Mouse (Mus musculus): ENCODE results near the gene Camk2g. TPM values are rescaled to one million over a fixed set of nuclear protein-coding genes. Genes with fewer than 3 reads are reported as not detected.

The Camk2g gene
- 51.7 TPM for total RNA-seq (2023)

DNA sequence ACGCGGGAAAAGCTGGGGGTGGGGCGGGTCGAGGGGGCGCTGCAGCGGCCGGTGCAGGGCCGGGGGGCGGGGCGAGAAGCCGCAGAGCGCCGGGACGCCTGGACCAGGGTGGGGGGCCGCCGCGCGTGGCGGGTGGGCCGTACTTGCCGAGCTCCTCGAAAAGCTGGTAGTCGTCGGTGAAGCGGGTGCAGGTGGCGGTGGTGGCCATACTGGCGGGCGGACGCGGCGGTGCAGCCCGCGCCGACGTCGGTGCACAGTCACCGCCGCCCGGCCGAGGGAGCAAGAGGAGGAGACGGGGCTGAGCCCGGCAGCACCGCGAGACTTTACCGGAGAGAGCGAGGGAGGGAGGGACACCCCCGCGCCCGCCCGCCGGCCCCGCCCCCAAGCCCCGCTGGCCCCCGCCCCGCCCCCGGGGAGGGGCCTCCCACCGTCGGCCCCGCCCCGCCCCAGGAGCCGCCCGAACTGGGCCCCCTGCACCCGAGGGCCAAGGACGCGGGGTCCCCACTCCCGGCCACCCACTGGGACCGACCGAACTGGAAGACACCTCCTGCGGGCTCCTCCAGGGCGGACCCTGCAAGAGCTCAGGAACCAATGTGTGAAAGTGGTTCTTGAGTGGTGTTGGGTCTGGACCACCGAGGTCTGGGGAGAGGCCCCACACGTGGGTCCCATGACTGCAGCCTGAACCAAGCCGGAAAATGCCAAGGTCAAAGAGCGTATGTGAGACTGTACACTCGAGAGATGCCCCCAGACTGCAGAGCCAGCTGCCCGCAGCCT, at the start of gene Camk2g:
TSS of gene Camk2g (minus strand) at position 331 of the 774 bp plus-strand sequence.

GRCm38 (mm10) chr14:20836171-20836904, 42.5 kb upstream of the Camk2g start, which contains the start of gene Plau:
Gene Plau, plus strand, starts transcription at chr14:20836660.

DNA sequence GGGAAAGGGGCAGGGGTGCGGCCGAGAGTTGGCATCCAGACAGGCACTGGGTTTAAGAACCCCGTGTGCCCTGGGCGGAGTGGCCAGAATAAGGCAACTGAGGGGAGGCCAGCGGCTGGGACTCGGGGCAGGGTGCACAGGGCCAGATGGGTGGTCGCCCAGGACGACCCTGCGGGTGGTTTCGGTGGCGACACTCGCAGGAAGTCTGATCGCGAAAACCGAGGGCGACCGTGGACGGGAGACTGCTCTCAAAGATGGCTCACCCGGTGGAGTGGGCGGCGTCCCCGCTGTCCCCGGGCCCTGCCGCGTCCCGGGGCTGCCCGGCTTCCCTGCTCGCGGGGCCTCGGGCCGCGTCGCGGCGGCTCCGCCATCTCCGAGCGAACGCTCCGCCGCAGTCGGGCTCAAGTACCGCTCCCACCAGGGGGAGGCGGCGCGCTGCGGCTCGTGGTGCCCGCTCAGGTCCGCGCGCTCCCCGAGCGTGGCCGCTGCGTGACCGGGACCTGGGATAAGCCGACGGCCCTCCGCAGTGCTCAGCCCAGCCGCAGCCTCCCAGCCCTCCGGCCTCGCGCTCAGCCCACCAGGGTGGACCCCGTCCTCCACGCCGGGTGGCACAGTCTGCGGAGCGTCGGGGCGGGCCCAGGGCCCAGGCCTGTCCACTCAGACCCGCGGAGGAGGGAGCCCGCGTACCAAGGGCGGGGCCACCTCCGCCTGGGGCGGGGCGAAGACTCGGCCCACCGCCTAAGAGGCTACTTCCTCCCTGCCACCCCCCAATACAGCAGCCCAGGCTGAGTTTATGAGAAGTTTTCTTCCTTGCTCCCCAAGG, 59.7 kb downstream of the Camk2g start, which contains the start of gene Ndst2:
TSS of gene Ndst2 (minus strand) at position 611 of the 823 bp plus-strand sequence.

GRCm38 (mm10) chr14:20707201-20708190, 86.4 kb downstream of the Camk2g start, which contains the start of gene Zswim8:
Gene Zswim8, plus strand, starts transcription at chr14:20707552.

DNA sequence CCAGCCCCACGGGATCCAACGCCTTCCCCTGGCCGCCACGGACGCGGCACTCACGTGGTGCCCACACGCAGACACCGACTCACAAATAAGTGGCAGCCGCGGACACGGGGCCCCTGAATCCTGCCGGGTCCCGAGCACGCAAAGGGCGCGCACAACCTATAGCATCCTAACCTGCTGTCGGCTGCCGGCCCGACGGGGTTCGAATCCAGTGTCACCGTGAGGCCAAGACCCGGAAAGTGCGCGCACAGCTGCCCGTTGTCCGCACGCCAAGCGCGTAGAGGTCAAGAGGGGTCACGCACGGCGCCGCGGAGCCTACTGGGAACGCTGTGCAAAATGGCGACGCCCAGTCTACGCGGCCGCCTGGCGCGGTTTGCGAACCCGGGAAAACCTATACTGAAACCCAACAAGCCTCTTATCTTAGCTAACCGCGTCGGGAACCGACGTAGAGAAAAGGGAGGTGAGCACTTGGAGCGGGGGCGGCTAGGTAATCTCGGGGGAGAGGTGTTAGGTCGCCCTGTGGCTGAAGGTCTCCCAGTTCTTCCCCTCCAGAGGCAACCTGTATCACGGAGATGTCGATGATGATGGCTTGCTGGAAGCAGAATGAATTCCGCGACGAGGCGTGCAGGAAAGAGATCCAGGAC, 91.0 kb downstream of the Camk2g start, which contains the start of gene Chchd1:
TSS of gene Chchd1 (plus strand) at position 266 of the 641 bp plus-strand sequence.

DNA sequence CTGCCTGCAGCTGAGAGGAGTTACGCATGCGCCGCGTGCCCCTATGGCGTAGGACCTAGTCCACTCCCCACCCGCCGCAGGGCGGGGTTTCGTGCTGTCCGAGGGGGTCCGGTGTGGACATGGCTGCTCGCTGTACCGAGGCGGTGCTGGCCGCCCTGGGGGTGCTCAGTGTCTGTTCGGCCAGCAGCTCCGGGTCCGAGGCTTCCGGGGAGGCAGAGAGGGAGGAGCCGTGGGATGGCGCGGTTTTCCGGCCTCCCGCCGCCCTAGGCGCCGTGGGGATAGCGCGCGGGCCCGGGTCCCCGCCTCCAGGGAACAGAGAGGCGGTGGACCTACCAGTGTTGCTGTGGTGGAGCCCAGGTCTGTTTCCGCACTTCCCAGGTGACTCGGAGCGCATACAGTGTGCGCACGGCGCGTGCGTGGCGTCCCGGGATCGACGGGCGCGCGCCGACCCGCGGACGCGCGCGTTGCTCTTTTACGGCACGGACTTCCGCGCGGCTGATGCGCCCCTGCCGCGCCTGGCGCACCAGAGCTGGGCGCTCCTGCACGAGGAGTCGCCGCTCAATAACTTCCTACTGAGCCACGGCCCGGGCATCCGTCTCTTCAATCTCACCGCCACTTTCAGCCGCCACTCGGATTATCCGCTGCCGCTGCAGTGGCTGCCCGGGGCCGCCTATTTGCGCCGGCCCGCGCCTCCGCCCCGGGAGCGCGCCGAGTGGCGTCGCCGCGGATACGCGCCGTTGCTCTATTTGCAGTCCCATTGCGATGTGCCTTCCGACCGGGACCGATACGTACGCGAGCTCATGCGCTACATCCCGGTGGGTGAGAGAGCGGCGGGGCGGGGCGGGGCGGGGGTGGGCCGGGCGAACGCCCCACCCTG, 98.8 kb downstream of the Camk2g start, which contains the start of gene Fut11:
TSS of gene Fut11 (plus strand) at position 85 of the 877 bp plus-strand sequence.

Other genes with a start within 250 kb of the Camk2g start
- gene Ppp3cb, start 247.5 kb downstream of the Camk2g start, total RNA-seq (2023), result 92.8 TPM
- 6.4 TPM for gene Usp54, start 153.0 kb downstream of the Camk2g start, total RNA-seq (2023)
- gene Myoz1, start 137.5 kb downstream of the Camk2g start, total RNA-seq (2023), result not detected
- not detected for gene Synpo2l, start 125.7 kb downstream of the Camk2g start, total RNA-seq (2023)
- gene Sec24c, start 119.8 kb downstream of the Camk2g start, total RNA-seq (2023), result 249 TPM
- gene Fut11, start 99.1 kb downstream of the Camk2g start, total RNA-seq (2023), result 5.3 TPM
- 36.5 TPM for gene Chchd1, start 91.1 kb downstream of the Camk2g start, total RNA-seq (2023)
- gene Zswim8, start 86.5 kb downstream of the Camk2g start, total RNA-seq (2023), result 151 TPM
- 50.9 TPM for gene Ndst2, start 59.5 kb downstream of the Camk2g start, total RNA-seq (2023)
- 0.44 TPM for gene Plau, start 42.6 kb upstream of the Camk2g start, total RNA-seq (2023)
- gene Vcl, start 135.3 kb upstream of the Camk2g start, total RNA-seq (2023), result 4.8 TPM

Data from CD4-positive naive resting alpha-beta T cell, adult 57 days (primary cell).